Mouse (Mus musculus) left cerebral cortex, postnatal 36 days (tissue): ENCODE results near the gene Mylk. TPM values are rescaled to one million over a fixed set of nuclear protein-coding genes. Genes with fewer than 3 reads are reported as not detected.

Experiments used
- DNase-seq, 2 experiments: peaks; one replicate each; pipeline ENCODE4 v3.0.0; 2021 to 2022; ENCODE audit warnings: low spot score in 2 of 2, mixed read lengths in 1 of 2
- intact Hi-C: fragments of 180-260 bp; cut with DNase I; formaldehyde crosslinking; loops from one replicate; pipeline ENCODE4 v1.15.1; 2025
- total RNA-seq, 2 experiments: library from RNA; stranded (reverse); gene quantifications; 2 replicates each; pipeline ENCODE4 v1.2.3; 2021

Gene Mylk
- total RNA-seq, 2 experiments from 2014 or later = 13.7 to 19.1 TPM

DNA sequence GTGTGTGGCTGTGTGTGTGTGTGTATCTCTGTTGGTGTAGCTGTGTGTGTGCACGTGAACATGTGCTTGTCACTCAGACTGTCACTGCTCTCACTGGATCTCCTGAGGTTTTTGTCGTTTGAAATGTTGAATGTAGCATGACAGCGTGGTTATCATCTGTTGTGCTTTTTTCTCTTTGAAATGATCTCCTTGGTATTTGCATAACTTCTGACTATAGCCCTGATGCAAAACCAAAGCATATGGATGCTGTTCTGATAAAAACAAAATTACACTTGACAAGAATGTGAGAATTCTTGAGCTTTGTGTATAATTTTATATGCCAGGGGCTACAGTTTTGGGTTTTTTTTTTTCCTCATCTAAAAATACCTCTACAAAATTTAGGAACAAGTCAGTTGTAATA, 254.0 kb downstream of the Mylk start:
- no peak for DNase-seq
- intact Hi-C loops = no loop called here

DNA sequence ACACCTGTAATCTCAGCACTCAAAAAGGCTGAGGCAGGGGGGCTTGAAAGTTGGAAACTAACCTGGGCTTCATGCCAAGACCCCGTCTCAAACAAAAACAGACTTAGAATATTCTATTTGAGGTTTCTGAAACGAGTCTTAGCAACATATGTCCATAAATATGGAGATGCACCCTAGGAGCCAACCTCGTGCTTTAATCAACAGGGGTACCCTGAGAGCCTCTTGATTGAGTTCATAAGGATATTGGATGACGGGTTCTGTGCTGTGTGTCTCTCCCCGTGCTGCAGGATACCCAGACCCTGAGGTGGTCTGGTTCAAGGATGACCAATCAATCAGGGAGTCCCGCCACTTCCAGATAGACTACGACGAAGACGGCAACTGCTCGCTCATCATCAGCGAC, 255.0 kb downstream of the Mylk start:
- intact Hi-C loops = no loop called here
- DNase-seq = no peak

DNA sequence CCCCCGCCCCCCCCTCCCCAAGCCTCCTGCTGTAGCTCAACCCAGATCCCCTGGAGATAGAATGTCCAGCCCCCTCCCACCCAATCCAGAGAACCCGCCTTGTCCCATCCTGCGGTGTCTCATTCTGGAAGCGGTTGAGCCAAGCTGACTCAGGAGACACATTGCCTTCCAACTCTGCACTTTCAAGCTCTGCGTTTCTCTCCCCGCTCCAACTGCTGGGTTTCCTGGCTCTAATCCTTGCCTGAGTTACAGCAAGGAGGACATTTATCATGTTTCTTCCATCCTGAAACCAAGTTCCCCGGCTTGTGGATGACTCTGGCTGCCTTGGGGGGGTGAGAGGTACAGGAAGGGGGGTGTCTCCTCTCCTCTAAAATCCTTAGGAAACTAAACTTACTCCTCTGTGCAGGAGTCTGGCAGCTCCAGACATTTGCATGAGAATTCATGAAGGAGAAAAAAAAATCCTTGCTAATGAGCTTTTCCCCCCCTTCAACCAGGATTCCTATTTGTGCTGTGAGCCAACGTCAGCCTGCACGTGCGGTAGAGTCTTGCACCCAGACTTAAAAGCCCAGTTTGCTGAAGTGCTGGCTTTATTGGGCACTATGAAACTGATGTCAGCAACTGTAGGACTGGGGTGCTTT, 256.0 kb downstream of the Mylk start:
- DNase-seq = peak; percentile 39 to 47

DNA sequence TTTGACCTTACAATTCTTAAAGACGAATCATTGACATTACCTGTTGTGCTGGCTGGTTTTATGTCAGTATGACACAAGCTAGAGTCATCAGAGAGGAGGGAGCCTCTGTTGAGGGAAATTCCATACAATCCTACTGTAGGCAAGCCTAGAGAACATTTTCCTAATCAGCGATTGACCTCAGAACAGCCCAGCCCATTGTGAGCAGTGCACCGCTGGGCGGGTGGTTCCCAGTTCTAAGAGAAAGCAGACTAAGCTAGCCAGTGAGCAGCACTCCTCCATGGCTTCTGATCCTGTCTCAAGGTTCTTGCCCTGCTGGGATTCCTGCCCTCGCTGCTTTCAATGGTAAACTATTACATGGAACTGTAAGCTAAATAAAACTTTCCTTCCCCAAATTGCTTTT, 259.3 kb downstream of the Mylk start:
- no peak for DNase-seq
- intact Hi-C loops = no loop called here

More for the DNA sequence above, 256.0 kb downstream of the Mylk start:
- intact Hi-C loops = no loop called here

DNA sequence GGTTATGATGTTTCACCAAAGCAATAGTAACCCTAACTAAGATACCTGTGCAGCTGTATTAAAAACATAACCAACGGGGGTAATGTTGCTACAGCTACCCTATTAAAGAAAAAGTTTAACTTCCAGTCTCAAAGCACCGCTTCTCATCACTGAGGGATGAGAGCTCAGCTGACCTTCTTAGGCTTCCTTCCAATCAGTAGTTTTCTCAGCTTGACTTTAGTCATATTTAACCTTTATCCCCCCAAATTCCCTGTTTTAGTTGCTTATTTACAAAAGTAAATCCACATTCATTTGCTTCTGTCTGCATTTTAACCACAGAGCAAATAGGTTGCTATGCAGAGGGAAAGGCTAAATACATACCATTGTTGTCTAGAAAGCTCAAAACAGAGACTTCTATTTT, 259.7 kb downstream of the Mylk start:
- intact Hi-C loops = no loop called here
- DNase-seq = no peak

DNA sequence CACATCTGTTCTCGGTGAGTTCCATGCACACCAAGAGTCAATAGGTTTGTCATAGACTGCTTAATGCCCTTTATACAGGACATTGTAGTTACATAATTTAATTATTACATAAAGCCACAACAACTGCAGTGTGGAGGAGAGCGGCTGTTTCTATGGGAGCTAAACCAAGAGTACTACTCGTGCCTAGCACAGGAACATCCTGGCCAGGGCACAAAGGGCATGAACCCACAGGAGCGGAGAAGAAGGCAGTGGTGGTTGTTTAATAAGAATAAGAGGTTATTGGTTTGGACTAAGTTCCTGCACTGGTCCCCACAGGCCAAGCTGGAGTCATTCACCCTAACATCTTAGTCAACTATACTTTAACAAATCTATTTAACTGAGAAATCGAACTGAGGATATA, 261.2 kb downstream of the Mylk start:
- DNase-seq = no peak
- intact Hi-C loops = no loop called here

DNA sequence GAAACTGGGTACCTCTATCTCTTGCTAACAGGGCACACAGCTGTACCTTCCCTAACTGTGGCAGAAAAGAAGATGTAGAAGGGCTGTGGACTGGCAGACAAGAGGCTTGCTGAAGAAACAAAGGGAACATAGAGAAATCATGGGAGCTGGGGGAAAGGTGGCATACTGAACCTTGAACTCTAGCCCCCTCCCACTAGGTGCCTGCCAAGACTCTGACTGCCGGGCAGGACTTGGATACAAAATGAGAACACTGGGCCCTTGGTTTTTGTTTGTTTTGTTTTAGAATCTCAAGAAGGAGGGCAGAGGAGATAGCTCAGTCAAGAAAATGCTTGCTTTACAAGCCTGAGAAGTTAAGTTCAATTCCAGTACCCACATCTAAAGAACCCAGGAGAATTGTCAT, 262.4 kb downstream of the Mylk start:
- DNase-seq = no peak
- intact Hi-C loops = no loop called here

DNA sequence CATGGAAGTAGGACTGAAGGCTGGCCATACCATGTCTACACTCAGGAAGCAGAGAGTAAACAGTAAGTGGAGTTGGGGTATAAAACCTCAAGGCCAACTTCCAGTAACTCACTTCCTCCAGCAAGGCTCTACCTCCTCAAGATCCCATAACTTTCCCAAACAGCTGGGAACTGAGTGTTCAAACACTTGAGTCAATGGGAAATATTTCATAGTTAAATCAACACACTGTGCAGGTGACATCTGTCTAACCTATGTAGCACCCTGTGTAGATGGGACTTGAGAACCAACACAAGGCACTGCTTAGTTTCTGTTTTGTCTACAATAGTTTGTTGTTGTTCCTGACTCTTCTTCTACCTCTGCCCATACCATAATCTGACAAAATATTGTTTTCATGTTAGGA, 263.4 kb downstream of the Mylk start:
- DNase-seq = no peak
- intact Hi-C loops = no loop called here

DNA sequence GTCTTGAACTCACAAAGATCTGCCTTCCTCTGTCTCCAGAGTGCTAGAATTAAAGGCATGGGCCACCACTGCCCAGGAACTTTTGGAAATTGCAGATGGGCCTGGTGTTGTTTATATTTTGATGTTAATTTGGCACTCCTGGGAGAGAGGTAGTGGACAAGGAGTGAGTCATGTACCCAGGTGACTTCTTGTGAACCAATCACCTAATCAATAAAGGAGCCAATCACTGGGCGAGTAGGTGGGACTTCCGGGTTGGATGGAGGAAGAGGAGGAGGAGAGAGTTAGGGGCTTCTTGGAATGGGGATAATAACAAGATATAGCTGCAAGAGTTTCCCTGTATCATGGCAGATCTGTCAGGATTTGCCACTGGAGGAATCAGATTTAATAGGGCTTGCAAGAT, 268.5 kb downstream of the Mylk start:
- no peak for DNase-seq
- intact Hi-C loops = no loop called here

DNA sequence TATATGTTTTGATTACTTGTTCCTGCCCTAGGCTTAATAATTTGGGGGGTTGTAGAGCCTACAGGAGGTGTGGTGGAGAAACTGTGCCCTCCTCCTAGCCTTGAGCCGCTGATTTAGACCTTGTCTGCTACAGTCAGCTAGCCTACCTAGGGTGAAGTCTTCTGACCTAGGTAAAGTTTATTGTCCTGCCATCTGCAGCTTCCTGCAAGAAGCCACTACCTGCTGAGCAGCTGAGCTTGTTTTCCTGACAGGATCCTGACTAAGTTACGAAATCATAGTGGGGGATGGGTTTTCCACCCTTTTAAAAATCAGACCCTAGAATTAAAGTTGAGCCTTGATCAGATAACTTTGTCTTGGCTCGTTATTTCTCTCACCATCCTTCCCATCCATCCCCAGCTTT, 271.5 kb downstream of the Mylk start:
- intact Hi-C loops = no loop called here
- no peak for DNase-seq

DNA sequence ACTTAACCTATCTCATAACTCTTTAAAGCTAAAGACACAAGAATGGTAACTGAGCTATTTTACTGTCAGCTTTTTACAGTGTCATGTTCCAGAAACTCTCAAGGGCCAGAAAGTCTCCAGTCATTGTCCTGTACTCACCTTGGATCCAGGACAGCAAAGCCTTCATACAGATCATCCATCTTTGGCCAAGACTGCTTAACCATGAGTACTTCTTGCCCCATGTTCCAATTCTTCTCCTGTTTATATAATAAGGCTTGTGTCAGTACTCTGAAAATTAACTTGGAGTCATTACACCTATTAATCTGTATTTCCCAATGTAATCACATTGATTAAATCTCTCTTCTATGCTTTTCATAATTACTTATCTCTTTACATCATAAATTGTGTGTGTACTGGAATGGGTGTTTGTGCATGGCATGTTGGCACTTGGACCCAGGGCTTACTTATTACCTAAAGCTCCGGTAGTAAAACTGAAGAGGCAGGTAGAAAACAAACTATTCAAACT, 273.5 kb downstream of the Mylk start:
- no peak for DNase-seq
- intact Hi-C loops = no loop called here

DNA sequence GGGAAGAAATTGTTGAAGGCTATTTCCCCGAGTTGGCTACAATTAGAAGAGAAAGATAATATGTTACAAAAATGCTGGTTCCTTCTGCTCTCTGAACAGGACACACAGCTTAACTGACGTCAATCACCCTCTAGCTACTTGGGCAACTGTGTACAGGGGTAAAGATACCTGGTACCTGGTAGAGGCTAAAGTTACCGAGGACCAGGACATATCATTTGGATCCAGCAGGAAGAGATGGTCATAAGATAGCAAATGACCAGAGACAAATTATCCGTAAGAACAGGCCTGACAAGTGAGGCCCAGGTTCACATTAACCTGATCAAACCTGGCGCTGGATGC, 276.9 kb downstream of the Mylk start:
- intact Hi-C loops = no loop called here

DNA sequence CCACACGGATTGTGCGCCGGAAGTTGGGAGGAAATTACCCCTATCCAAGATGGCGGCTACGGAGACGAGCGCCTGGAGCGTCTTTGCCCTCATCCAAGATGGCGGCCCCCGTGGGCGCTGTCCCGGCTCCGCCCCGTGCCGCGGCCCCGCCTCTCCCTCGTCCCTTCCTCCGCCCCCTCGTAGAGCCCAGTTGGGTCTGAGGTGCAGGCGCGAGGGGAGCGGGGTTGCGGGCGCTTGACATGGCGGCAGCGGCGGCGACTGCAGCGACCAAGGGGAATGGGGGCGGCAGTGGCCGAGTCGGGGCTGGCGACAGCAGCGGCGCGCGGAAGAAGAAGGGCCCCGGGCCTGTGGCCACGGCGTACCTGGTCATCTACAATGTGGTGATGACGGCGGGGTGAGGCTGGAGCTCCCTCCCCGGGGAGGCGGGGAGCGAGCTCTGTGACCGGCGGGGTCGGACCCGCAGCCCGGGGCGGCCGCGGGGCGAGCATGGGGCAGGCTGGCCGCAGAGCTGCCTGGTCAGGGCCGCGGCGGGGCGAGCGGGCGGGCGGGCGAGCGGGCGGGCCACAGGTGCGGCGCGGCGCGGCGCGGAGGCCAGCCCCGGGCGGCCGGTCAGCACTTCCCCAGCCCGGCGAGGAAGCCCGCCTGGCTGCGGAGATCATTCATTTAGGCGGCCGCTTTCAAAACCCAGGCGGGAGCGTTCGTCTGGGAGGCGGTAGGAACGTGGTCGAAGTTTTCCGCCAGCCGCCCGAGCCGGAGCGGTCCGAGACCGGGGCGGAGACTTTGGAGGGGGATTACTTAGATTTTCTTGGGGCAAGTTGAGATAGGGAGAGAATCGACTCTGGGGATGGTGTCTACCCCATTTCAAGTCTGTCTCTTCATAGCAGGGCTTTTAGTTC, 277.5 kb downstream of the Mylk start, which contains the start of gene Hacd2:
Gene Hacd2 (plus strand): TSS at position 187 of the 896 bp plus-strand sequence.
- intact Hi-C loops = no loop called here
- peak; percentile 93 to 95 for DNase-seq

More for the DNA sequence above, 276.9 kb downstream of the Mylk start:
- no peak for DNase-seq

DNA sequence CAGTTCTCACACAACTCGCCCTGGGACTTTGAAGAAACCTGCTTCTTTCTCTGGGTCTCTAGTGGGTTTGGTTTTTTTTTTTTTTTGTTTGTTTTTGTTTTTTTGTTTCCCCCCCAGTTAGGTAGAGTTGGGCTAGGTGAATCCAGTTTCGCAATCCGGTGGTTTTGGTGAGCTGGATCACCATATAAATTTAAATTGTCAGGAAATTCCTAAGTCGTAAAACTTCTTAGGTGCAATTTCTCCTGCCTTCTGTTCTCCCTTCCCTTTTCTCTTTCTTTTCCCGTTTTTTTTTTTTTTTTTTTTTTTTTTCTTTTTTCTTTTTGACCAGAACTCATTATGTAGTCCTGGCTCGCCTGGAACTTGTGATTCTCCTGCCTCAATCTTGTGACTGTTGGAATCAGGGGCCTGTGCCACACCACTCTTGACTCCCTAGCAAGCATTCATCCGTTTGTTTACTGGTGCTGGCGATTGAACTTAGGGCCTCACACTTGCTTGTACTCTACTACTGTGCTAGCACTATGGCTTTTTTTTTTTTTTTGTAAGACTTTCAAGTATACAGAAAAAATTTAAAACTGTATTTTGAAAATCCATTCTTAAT, 278.2 kb downstream of the Mylk start:
- DNase-seq = no peak
- intact Hi-C loops = no loop called here

DNA sequence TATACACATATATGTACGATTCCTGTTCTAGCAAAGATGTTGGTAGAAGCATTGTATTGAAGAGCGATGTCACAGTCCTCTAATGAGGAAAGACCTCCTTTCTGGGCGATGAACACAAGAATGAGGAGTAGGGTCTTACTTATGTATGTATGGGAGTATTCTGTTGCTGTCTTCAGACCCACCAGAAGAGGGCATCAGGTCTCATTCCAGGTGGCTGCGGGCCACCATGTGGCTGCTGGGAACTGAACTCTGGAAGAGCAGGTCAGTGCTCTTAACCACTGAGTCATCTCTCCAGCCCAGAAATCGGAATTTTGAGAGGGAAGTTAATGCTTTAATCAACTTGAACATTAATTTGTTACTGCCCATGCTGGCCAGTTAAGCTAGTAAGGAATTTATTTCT, 279.3 kb downstream of the Mylk start:
- no peak for DNase-seq
- intact Hi-C loops = no loop called here

DNA sequence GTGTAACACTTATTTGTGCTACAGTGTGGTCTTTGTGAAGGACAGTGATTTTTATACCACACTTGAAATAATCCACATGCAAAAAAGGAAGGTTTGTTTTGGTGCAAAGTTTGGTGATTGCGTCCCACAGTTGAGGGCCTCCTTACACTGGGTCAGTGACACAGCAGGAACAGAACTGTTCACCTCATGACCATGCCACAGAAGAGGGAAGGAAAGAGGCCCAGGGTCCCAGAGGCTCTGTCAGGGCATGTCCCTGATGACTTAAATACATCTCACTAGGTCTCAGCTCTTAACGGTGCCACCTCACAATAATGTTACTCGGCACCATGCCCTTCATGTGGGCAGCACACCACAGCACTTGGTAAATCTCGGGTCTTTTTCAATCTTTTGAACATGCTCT, 280.3 kb downstream of the Mylk start:
- no peak for DNase-seq
- intact Hi-C loops = no loop called here

DNA sequence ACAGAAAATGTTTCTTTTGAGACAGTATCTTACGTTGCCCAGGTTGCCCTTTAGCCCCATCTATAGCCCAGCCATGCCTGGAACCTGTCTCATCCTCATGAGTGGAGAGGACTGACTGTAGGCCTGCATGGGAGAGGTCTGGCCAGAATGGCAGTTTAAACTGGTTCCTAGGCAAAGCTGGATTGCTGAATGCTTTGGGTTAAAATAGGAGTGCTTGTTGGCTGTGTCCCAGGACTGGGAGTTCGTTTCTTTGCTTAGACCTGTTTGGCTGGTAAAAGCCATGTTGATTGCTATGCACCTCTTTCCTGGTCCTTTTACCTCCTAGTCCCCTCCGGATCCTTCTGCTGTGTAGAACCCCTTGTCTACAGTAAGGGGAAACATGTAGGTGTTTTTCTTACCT, 288.2 kb downstream of the Mylk start:
- intact Hi-C loops = no loop called here
- DNase-seq = no peak

DNA sequence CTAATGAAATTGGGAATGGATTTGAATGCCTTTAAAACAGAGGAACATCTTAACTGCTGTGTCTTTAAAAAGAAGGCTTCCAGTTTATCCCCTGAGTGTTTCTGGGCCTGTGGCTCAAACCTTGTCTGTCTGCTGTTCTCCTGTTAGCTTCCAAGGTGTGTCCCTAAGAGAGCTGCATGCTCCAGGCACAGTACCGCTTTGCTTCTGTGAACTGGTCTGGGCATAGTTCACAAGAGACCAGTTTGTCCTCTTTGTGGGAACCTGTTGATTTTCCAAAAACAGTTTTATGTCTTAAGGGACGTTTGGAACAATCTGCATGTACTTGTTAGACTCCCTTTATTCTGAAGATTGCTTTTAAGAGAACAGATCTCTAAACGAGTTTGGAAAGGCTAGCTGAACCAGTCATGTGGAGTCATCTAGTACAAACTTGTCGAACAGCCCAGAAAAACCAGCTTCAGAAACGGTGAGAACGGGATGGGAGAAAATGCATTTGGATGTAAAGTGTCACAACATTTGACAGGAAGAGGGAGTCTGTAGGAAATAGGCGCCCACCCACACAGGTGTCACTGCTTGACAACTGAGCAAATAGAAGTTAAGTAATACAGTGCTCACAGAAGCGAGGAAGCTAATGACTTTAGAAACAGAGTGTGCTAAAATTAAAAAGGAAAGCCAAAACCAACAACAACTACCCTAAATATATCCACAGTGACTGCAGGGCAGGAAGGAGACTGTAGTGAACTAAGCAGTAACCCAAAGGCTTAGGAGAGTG, 289.0 kb downstream of the Mylk start:
- no peak for DNase-seq
- intact Hi-C loops = no loop called here

DNA sequence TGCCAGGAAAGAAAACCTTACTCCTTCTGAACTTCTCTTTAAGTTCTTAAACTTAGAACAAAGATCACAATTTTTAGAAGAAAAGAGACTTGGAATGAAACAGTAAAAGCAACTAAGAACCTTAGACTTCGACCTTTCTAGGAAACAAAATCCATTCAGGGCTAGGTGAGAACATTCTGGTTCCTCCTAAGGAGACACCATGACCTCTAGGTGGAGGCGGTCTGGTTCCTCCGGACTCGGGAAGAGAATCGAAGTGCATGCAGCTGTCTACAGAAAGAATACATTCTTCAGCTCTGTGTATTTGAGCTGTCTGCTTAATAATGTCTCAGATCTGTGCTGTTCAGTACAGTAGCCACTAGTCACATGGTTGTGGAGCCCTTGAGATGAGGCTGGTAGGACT, 290.0 kb downstream of the Mylk start:
- no peak for DNase-seq
- intact Hi-C loops = no loop called here

DNA sequence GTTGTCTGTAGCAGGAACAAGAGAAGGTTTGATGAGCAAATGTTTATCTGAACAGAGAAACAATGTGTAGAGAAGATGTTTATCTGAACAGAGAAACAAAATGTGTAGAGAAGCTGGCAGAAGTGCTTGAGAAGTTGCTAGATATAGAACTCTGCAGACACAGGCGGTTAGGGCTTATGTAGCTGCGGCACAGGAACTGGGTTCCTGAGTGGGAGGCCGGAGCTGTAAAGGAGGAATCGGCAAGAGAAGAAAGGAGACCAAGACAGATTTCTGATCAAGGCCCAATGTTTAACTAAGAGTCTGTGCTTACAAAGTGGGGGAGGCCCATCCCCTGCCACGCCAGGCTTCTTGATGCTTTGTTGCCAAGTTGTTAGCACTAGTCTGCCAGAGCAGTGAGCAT, 291.7 kb downstream of the Mylk start:
- no peak for DNase-seq
- intact Hi-C loops = no loop called here
